Mouse (Mus musculus) stomach, postnatal 0 days (tissue): ENCODE data around the gene Dop1b.
"Not testable (repeated sequence)": the region's sequence is repeated elsewhere in the genome, so short reads cannot be mapped to it uniquely, and the experiment has no call there.

Experiments
- CTCF ChIP-seq: IDR thresholded peaks from 2 replicates; pipeline ENCODE4 v1.5.1; 2016; ENCODE audit warnings: antibody characterized with exemption, low read depth, mild to moderate bottlenecking, moderate library complexity
- EP300 ChIP-seq: optimal IDR thresholded peaks from 2 replicates; pipeline ENCODE3; 2016; ENCODE audit warnings: antibody characterized with exemption

DNA sequence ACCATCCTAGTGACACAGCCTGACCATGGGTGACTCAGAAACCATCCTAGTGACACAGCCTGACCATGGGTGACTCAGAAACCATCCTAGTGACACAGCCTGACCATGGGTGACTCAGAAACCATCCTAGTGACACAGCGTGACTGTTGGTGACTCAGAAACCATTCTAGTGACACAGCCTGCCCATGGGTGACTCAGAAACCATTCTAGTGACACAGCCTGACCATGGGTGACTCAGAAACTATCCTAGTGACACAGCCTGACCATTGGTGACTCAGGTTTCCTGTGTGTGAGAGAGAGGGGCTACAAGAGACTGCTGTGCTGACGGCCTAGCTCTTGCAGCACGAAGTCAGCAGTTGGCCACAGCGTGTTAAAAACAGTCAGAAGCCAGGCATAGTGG, 66.7 kb downstream of the Dop1b start:
- TF ChIP-seq CTCF, EP300: not testable (repeated sequence)
